Comparison of ENCODE assay signal across 9 mouse cellular contexts in genomic region chr8:11393161-11393560, GRCm38 (mm10).
DNase-seq lines count a peak whose midpoint lies in the region; ATAC-seq and TF ChIP-seq lines count a peak whose summit lies in the region.
"Had no signal": no experiment of that assay in that cellular context is flagged by ENCODE, and none has a peak within 500 bp of the region (broad histone marks: within the 10 kb centered on the region; RNA-seq: fewer than 3 reads in every experiment).

No protein-coding gene starts in this region.

- H3K27me3 ChIP-seq in hindbrain, embryonic 13.5 days = 0 out of 2 replicates have a peak, but pooled peaks cover 2% of the 10 kb centered on the region
- no peaks in the 10 kb centered on the region for H3K27me3 ChIP-seq in hindbrain, embryonic 11.5 days (ENCODE audit: control insufficient read depth, insufficient read depth, low read length)
- H3K27me3 ChIP-seq in Patski = no peaks in the 10 kb centered on the region
- H3K27me3 ChIP-seq: hindbrain, embryonic 15.5 days had no signal

- no peak overlapping the region for H3K4me2 ChIP-seq in hindbrain, embryonic 13.5 days
- H3K4me2 ChIP-seq in hindbrain, embryonic 11.5 days (replicated peaks; ENCODE audit: low read depth, low read length) = no peak overlapping the region
- H3K4me2 ChIP-seq: hindbrain, embryonic 15.5 days had no signal

- ATAC-seq in hindbrain, embryonic 13.5 days (ENCODE audit: low FRiP score) = peak; percentile 7; the same call in 1 of the 2 replicates
- no peak for ATAC-seq in hindbrain, embryonic 11.5 days (ENCODE audit: low FRiP score)
- ATAC-seq in Patski = peak; percentile 71
- no peak for ATAC-seq in erythroid progenitor cell, adult 5-6 weeks (replicated peaks; ENCODE audit: low FRiP score, poor library complexity, severe bottlenecking)

- POLR2A ChIA-PET in Patski (lab: Charles Lee) = interaction anchor here (0.6 to 2.0 kb wide), 3 partner anchors 79 to 141 kb away, joined by 3 to 7 read pairs (median 5); no protein-coding TSS in a partner anchor

- 56% methylated on average over 7 of the region's 7 CpGs for WGBS in hindbrain, embryonic 13.5 days
- 50% methylated on average over 7 of the region's 7 CpGs for WGBS in hindbrain, embryonic 11.5 days

- no peak for DNase-seq in hindbrain, embryonic 11.5 days (ENCODE audit: low spot score)
- DNase-seq in Patski (ENCODE audit: low read depth, low spot score) = no peak
- DNase-seq in gastrocnemius, postnatal 25 days = peak; percentile 49
- peak; percentile 72 for DNase-seq in lung, postnatal 10 days
- DNase-seq in ovary, postnatal 14 days (ENCODE audit: low spot score) = no peak
- DNase-seq in cerebellum, postnatal 4 days (ENCODE audit: low spot score in 2 of 2) = no peak

- in situ Hi-C loops in Patski (cut with MboI; ENCODE audit: low pct_unique_long_range_greater_than_20kb) = loop anchor here (10.0 kb wide), 2 partner anchors 138 to 978 kb away; no protein-coding TSS in a partner anchor

- H3K4me1 ChIP-seq in hindbrain, embryonic 13.5 days (replicated peaks) = 0 out of 2 replicates have a peak, but pooled peaks cover 10% of the 10 kb centered on the region
- no peaks in the 10 kb centered on the region for H3K4me1 ChIP-seq in hindbrain, embryonic 11.5 days (replicated peaks; ENCODE audit: control insufficient read depth, insufficient read depth, low read length)

- 0 out of 2 replicates have a peak, but pooled peaks cover 4% of the 10 kb centered on the region for H3K9me3 ChIP-seq in hindbrain, embryonic 13.5 days
- no peaks in the 10 kb centered on the region for H3K9me3 ChIP-seq in hindbrain, embryonic 11.5 days (ENCODE audit: control insufficient read depth, low read length)
- H3K9me3 ChIP-seq: hindbrain, embryonic 15.5 days had no signal

- H3K36me3 ChIP-seq in hindbrain, embryonic 13.5 days = no peaks in the 10 kb centered on the region
- no peaks in the 10 kb centered on the region for H3K36me3 ChIP-seq in hindbrain, embryonic 11.5 days (ENCODE audit: control insufficient read depth, insufficient read depth, low read length)
- H3K36me3 ChIP-seq: hindbrain, embryonic 15.5 days had no signal

- no peak overlapping the region for H3K27ac ChIP-seq in hindbrain, embryonic 13.5 days
- H3K27ac ChIP-seq in hindbrain, embryonic 11.5 days (ENCODE audit: low read depth, low read length) = no peak overlapping the region
- H3K27ac ChIP-seq: hindbrain, embryonic 15.5 days had no signal

- no peak overlapping the region for H3K9ac ChIP-seq in hindbrain, embryonic 13.5 days
- H3K9ac ChIP-seq in hindbrain, embryonic 11.5 days (ENCODE audit: low read depth, low read length) = no peak overlapping the region
- H3K9ac ChIP-seq: hindbrain, embryonic 15.5 days had no signal

- CTCF ChIA-PET in Patski (lab: Charles Lee) = interaction anchor here (0.8 to 4.0 kb wide), 20 partner anchors 10 to 143 kb away, joined by 3 to 28 read pairs (median 4); partner anchors contain the start of genes Col4a1 and Col4a2

- no peak for TF ChIP-seq CTCF in Patski (IDR thresholded peaks at IDR 0.05)

- no peak overlapping the region for H3K4me3 ChIP-seq in hindbrain, embryonic 13.5 days
- no peak overlapping the region for H3K4me3 ChIP-seq in hindbrain, embryonic 11.5 days (ENCODE audit: low read depth, low read length)
- H3K4me3 ChIP-seq: hindbrain, embryonic 15.5 days had no signal

Comparison
In these comparisons a context has a peak if more than half of its experiments do, and no peak if none do; other contexts are left out.
1. ATAC-seq: peak in hindbrain, embryonic 13.5 days (single experiment) and Patski (single experiment); none in hindbrain, embryonic 11.5 days (single experiment) and erythroid progenitor cell, adult 5-6 weeks (single experiment).
2. DNase-seq: peak in gastrocnemius, postnatal 25 days (single experiment) and lung, postnatal 10 days (single experiment); none in hindbrain, embryonic 11.5 days (single experiment), Patski (single experiment), ovary, postnatal 14 days (single experiment) and cerebellum, postnatal 4 days (0 of 2).